Mouse (Mus musculus) frontal cortex, adult (tissue): ENCODE data around the gene Smug1.

Experiments used
- ATAC-seq: cut with Nextera tagmentation; 2 replicates; pipeline ENCODE4 v1.9.2; 2017; ENCODE audit warnings: mild to moderate bottlenecking, moderate library complexity, mixed read lengths; ENCODE audit not compliant: low TSS enrichment

Smug1 gene

GRCm38 (mm10) chr15:103177611-103178041, 10.7 kb upstream of the Smug1 start:
- no peak for ATAC-seq

GRCm38 (mm10) chr15:103176874-103177421, 10.1 kb upstream of the Smug1 start:
- peak; percentile 85 for ATAC-seq

- no peak for ATAC-seq
Measured at GRCm38 (mm10) chr15:103173251-103173650, 6.4 kb upstream of the Smug1 start.

GRCm38 (mm10) chr15:103172537-103172936, 5.6 kb upstream of the Smug1 start:
- peak; percentile 64; the same call in 1 of the 2 replicates for ATAC-seq

DNA sequence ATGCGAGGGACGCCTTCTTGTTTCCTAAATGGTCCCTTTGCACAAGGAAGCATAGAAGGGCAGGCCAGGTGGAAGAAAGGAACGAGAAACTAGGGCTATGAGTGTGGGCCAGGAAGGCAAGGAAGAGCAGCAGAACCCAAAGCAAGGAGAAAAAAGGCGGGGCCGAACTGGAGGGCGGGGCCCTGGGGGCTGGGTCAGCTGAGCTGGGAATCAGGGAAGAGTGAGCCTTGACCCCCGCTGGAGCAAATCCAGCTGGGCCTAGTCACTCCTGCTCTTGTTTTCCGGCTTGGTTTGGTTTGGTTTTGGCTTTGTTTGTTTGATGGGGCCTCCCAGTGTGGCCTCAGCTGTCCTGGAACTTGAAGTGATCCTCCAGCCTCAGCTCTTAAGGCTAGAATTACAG, 4.4 kb upstream of the Smug1 start:
- no peak for ATAC-seq

- ATAC-seq = no peak
Measured at GRCm38 (mm10) chr15:103170316-103170679, 3.4 kb upstream of the Smug1 start.

DNA sequence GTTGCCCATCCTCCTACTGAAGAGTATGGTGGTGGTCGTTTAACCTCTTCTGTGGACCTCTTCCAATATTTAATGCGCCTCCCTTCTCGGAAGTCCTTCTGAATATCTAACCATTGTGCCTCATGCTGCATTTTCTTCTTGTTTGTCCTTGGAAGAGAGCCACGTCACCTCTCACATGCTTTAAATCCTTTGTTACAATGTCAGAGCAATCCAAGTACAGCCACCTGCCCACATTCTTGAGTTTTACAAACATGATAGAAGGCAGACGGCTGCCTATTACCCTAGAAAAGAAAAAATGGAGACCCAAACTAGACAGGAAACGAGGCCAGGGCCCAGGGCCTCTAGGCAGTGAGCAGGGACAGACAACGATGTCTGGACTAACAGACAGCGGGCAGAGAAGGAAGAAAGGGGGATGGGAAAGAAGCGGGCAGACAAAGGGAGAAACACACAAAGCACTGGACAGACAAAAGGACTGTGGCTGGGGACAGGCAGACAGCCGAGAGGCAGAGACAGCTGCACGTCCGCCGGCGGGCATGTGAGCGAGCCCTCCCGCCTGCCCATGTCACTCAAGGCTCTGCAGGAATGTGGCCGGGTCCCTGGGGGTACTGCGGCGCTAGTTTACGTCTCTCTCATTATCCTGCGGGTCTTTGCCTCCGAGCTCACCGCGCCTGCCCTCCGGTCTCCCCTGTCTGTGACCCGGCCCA, 2.9 kb upstream of the Smug1 start:
- ATAC-seq = no peak

- ATAC-seq = no peak
Measured at GRCm38 (mm10) chr15:103168801-103169611, 2.1 kb upstream of the Smug1 start.

- ATAC-seq = no peak
Measured at GRCm38 (mm10) chr15:103167786-103168185, 894 bp upstream of the Smug1 start.

DNA sequence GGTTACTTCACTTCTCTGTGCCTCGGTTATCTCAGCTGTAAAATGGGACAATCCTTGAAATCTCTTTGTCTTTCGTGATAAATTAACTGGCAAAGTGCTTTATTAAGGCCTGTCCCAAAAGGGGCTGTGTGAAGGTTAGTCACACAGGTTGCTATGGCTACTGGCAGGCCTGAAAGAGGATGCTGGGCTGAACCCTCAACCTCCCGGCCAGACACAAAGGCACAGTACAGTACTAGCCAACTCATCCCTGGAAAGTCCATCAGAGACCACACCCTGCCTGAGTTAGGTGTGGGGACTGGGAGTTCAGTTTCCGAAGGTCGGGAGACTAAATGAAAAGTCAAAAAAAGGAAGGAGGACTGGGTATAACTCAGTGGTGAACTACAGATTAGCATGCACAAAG, 968 bp downstream of the Smug1 start:
- ATAC-seq = no peak

- peak; percentile 67 for ATAC-seq
Measured at GRCm38 (mm10) chr15:103165379-103165778, 1.5 kb downstream of the Smug1 start.

DNA sequence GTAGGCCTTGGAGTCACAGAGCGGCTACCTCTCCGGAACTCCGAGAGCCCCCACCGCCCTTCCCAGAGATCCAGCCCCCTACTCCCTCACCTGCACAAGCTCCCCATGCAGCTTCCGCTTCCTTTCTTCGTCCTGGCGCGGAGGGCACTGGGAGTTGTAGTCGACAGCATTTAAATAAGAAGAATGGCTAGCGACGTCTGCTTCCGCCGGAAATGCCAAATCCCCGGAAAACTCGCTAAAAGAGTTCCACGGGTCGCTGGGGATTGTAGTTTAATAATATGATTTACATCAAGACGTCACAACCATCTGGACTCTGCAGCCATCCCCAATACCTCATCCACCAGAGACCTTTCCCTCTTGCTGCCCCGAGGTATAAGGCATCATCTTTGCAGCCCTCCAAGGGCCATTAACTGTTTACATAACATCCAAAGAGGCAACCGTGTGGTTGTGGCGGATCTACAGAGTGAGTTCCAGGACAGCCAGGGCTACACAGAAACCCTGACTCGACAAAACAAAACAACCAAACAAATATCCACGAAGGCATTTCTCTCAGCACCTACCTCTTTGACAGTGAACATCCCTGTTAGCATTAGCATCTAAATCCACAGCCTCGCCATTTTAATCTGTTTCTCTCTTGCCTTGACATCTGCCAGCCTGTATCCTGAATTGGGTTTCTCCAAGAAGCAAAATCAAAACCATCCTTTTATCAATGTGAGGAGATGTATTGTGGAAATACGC, 3.5 kb downstream of the Smug1 start:
- peak; percentile 94 for ATAC-seq

DNA sequence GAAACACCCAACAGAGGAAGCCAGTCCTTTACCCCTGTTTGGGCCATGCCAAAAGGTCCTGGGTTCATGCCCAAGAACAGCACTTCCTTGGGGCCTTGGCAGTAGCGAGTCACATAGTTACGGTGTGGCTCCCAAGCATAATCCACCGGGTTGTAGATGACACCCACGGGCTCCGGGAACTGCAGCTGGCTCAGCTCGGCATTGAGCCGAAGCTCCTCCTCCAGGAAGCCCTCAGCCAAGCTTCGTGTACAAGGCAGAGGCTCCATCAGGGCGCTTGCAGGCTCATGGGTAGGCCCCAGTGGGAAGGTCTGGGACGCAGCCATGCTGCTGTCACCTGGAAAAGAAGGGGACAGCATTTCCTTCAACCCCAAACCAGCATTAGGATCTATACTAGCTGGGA, 9.3 kb downstream of the Smug1 start:
- ATAC-seq = peak; percentile 88

GRCm38 (mm10) chr15:103156890-103157289, 10.0 kb downstream of the Smug1 start:
- ATAC-seq = no peak

DNA sequence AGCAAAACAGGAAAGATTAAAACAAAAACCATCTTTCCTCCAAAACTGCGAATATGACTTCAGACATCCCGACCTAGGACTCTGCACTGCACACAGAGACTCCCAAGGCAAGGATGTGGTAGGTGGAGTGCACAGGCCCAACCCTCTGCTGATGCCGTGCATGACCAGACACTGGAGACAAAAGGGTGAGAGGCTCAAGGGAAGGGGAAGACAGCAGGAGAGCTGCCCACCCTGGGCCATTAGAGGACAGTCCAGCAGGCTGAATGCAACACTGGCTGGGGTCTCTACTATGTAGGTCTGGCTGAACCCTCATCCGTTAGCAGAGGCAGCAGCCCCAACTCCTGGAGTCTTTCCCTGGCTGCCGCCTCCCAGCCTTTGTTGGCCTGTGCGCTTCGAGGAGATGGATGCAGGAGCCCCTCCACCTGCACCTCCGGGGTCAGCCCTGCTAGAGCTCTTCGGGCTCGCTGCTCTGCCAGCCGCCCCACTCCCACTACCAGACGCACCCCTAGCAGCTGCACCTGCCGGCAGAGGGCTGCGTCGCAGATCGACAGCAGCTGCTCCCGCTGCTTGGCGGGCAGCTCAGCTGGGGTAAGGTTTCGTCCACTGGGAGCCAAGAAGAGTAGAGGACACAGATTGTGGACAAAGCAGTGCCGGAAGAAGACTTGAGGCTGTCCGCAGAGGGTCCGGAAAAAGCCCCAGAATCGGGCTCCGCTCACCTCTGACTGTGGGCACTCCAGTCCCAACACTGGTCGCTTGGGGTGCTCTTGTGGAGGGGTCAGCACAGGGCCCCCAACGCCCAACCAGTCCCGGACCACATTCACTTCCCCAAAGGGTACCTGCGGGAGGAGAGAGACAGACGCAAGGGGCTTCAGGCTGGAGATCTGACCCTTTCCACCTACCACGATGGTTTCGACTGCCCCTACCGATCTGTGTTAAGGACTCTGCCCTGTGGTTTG, 11.2 kb downstream of the Smug1 start:
- no peak for ATAC-seq

DNA sequence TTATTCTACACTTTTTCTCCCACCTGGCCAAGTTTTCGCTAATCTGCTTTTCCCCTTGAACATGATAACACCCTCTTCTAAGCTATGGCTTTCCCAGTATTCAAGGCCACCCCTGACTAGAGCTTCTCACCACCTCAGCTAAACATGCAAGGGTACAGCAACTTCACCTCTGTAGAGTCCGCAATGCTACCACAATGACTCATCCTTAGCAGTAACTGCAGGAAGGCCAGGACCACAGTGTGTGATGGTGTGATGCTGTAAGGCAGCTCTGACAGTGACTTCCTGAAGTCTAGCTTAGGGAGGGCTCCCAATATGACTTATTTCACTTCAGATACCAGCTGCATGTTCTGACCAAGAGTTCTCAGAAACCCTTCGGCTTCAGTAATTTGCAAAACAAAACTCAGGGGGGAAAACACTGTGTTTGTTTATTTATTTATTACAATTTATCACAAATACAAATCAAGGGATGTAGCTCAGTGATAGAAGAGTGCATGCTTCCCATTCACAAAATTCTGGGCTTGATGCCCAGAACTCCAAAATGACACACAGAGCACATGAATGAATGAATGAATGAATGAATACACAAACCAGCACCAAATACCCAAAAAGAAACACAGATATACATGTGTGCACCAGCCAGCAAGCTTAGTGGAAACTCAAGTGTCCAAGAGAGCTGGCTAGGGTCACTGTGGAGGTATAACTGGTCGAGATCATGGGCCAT, 13.8 kb downstream of the Smug1 start:
- no peak for ATAC-seq

GRCm38 (mm10) chr15:103152371-103152770, 14.5 kb downstream of the Smug1 start:
- ATAC-seq = no peak

- no peak for ATAC-seq
Measured at GRCm38 (mm10) chr15:103147779-103148178, 19.1 kb downstream of the Smug1 start.

DNA sequence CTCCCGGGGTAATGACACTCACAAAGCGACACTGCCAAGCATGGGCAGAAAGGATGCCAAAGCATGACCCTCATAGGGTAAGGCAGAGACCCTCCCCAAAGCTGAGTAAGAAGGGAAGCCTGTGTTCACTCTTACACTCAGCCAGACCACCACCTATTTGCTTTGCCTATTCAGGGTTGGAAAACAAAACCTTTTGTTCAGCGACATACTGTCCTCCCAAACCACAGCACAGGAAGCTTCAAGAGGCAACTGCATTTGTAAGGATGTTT, 19.5 kb downstream of the Smug1 start:
- no peak for ATAC-seq

- peak; percentile 85 for ATAC-seq
Measured at GRCm38 (mm10) chr15:103146627-103147421, 20.1 kb downstream of the Smug1 start.
